Mouse (Mus musculus): Measurements from ENCODE around the gene Rps2.

GRCm38 (mm10) chr17:24728184-24728583 lies 10.3 kb downstream of the Rps2 start:
- TF ChIP-seq CTCF (IDR thresholded peaks at IDR 0.05; ENCODE audit: low read depth, low read length) = no peak
- TF ChIP-seq POLR2A (IDR thresholded peaks at IDR 0.05; ENCODE audit: borderline replicate concordance, low read depth, low read length) = no peak
